Mouse (Mus musculus) lung, embryonic 16.5 days (tissue): ENCODE results near the gene Cic. TPM values are rescaled to one million over a fixed set of nuclear protein-coding genes. Genes with fewer than 3 reads are reported as not detected.
A peak's percentile ranks its signal among the peaks of the same experiment; 100 is the strongest.

ENCODE experiments used
- ATAC-seq: fragments of 200-750 bp; cut with Nextera tagmentation; 2 replicates; pipeline ENCODE4 v1.8.0; 2017; ENCODE audit warnings: low read depth, mild to moderate bottlenecking, moderate library complexity
- H3K27ac ChIP-seq: fragments of 300-500 bp; sonication (generic); 2 replicates; pipeline ENCODE4 v1.5.1; 2014; ENCODE audit warnings: mild to moderate bottlenecking, control low read depth, low read length
- H3K27me3 ChIP-seq: fragments of 300-500 bp; sonication (generic); 2 replicates; pipeline ENCODE4 v1.6.1; 2014; ENCODE audit warnings: low read depth, low read length, mixed read lengths; ENCODE audit not compliant: control insufficient read depth, insufficient read depth
- H3K36me3 ChIP-seq: fragments of 300-500 bp; sonication (generic); 2 replicates; pipeline ENCODE4 v1.6.1; 2014; ENCODE audit warnings: low read length; ENCODE audit not compliant: control insufficient read depth, insufficient read depth
- H3K4me1 ChIP-seq: fragments of 300-500 bp; sonication (generic); replicated peaks from 2 replicates; pipeline ENCODE4 v1.6.1; 2014; ENCODE audit warnings: low read length, mixed read lengths; ENCODE audit not compliant: control insufficient read depth, insufficient read depth
- H3K4me2 ChIP-seq: fragments of 300-500 bp; sonication (generic); 2 replicates; pipeline ENCODE4 v1.6.1; 2014; ENCODE audit warnings: low read depth, low read length, control low read depth
- H3K4me3 ChIP-seq: fragments of 300-500 bp; sonication (generic); 2 replicates; pipeline ENCODE4 v1.5.1; 2014; ENCODE audit warnings: mild to moderate bottlenecking, low read length, control low read depth
- H3K9ac ChIP-seq: fragments of 300-500 bp; sonication (generic); 2 replicates; pipeline ENCODE4 v1.6.1; 2014; ENCODE audit warnings: low read length, control low read depth
- H3K9me3 ChIP-seq: fragments of 300-500 bp; sonication (generic); 2 replicates; pipeline ENCODE4 v1.6.1; 2016; ENCODE audit warnings: low read length; ENCODE audit not compliant: control insufficient read depth
- WGBS: fragments of 180-500 bp; shearing (Covaris S2); extraction: QIAGEN DNeasy Blood & Tissue Kit; methylation state at CpG from one replicate; pipeline ENCODE4 v1.1.7; 2014; 5-methylcytosine and 5-hydroxymethylcytosine counted together
- polyA plus RNA-seq: library from polyadenylated mRNA; unstranded; fragments of >200 nt; fragmentation: Nextera tagmentation; extraction: Ambion mirVana; gene quantifications from 2 replicates; pipeline ENCODE4 v1.2.1, GENCODE M21; 2015

Cic gene
- polyA plus RNA-seq, 1 experiment from 2014 or later, result 23.5 TPM

DNA sequence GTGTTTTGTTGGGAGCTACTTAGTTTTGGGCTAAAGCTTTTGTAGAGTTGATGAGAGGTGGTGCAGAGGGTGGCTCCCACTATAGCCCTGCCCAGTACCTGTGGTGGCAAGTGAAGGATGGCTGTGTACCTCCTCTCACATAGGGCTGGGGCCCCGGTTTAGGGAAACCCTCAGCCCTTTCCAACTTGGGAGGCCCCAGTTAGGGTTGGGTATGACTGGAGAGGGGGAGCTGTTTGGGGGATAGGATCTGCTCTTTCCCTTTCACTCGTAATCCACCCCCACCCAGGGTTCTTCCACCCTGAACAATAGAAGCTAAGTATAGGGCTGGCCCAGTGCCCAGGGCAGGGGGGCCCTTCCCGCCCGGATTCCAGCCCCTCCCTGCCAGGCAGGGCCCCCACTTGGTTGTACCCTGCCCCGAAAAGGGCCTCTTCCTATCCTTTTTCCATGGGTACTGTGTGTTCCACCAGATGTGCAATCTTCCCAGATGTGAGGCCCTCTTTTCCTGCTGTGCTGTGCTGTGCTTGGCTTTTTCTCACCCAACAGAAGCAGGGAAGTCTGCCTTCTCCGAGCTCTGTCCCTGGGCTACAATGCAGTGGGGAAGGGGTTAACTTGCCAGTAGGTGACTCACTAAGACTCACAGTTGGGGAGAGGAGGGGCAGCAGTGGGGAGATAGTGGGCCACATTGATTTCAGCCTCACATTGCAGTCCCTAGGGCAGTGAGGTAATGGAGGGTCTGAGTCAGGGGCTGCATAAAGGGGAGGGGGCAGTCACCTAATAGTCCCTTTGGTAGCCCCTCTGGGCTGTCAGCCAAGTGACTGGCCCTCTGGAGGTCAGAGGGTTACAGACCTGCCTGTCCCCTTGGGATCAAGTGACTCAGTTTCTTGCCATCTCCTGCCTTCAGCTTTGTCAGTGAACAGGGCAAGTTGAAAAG, 12.6 kb downstream of the Cic start:
- Histone ChIP-seq H3K9ac (peak overlapping the region; percentile 79), H3K4me1 (peaks cover 54% of the 10 kb centered on the region), H3K27ac (peak overlapping the region; percentile 99), H3K9me3 (no peaks in the 10 kb centered on the region), H3K36me3 (peaks cover 4% of the 10 kb centered on the region), H3K4me3 (peak overlapping the region; percentile 66), H3K4me2 (peak overlapping the region; percentile 90), H3K27me3 (no peaks in the 10 kb centered on the region)
- 0% methylated on average over 6 of the region's 6 CpGs for WGBS
- peak; percentile 2 for ATAC-seq

DNA sequence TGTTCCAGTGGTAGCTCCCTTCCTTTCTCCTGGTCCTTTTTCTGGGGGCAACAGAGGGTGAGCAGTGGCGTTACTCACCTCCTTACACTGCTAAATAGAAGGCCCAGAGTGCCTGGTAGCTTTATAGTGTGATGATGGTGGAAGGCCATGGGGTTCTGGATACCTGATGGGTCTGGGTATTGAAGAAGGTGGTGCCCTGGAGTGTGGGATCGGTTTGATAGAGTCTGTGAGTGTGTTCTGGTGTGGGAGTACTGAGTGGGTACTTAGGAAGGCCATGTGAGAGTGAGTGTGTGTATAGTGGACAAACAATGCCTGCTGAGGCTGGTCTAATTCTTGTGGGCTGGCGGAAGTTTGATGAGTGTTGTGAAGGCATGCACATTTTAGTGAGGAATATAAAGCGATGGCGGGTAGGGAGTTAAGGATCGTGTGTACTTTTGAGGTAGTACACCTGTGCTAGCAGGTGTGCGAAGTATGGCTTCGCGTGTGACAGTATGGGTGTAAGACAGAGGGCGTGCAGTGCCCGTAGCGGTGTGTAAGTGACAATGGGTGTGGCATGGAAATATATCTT, 13.7 kb downstream of the Cic start:
- Histone ChIP-seq H3K4me1 (peaks cover 49% of the 10 kb centered on the region), H3K27ac (peak overlapping the region; percentile 99), H3K9me3 (no peaks in the 10 kb centered on the region), H3K36me3 (peaks cover 14% of the 10 kb centered on the region), H3K4me2 (peak overlapping the region; percentile 90), H3K9ac (peak overlapping the region; percentile 79), H3K27me3 (no peaks in the 10 kb centered on the region), H3K4me3 (peak overlapping the region; percentile 36)
- 10% methylated on average over 12 of the region's 12 CpGs for WGBS
- ATAC-seq, result no peak

DNA sequence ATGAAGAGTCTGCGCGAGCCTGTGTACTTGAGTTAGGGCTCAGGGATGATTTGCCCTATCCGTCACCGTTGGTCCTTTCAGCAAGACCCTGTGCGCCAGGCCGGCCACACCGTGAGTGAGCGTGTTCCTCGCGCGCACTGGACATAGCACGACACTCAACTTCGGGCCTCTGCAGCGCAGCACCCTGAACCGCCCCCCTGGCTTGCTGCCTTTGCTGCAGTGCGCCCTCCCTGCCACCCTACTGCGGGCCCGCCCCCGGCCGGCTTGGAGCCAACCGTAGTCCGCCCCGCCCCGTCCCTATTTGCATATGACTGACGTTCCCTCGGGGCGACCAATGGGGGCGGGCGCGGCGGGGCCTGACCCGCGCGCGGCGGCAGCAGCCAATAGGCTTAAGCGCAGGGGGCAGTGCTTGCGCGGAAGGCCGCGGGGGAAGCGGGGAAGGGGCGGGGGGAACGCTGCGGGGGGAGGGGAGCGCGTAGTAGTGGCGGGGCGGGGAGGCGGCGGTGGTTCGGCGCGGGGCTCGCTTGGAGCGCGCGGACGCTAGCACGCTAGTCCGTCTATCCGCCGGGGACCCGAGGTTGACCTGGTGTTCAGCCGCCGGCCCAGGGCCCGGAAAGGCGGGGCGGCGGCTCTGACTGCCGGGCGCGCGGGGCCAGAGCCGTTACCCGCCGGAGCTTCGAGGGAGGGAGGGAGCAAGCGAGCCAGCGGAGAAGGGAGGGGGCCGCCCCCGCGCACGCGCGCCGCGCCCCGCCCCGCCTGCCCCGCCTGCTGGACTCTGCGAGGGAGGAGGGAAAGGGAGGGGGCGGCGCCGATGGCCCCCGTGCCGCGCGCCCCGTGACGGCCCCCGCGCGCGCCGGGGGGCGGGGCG, 14.5 kb downstream of the Cic start:
- Histone ChIP-seq H3K27ac (peak overlapping the region; percentile 99), H3K9ac (peak overlapping the region; percentile 82), H3K36me3 (peaks cover 21% of the 10 kb centered on the region), H3K27me3 (no peaks in the 10 kb centered on the region), H3K4me1 (peaks cover 45% of the 10 kb centered on the region), H3K4me2 (peak overlapping the region; percentile 92), H3K9me3 (no peaks in the 10 kb centered on the region), H3K4me3 (peak overlapping the region; percentile 82)
- peak; percentile 80 for ATAC-seq
- WGBS, result under 1% methylated on average over 67 of the region's 108 CpGs

DNA sequence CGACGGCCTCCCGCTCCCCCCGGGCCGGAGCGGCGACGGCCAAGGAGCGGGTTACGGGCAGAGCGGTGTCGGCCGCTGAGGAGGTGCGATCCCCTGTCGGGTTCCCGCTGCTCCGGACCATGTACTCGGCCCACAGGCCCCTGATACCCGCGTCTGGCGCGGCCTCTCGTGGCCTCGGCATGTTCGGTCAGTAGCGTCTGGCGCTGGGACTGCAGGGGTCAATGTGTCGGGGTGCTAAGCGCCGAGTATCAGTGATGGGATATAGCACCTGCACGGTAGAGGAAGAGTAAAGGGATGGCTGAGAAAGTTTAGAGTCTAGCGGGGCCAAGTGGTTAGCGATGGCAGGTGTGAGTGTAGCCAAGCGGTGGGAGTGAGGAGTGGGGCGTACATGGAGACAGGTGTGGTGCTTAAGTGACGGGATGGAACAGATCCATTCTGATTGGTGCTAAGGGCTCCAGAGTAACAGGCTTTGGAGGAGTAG, 15.3 kb downstream of the Cic start:
- Histone ChIP-seq H3K27me3 (no peaks in the 10 kb centered on the region), H3K4me3 (peak overlapping the region; percentile 82), H3K4me2 (peak overlapping the region; percentile 92), H3K9me3 (no peaks in the 10 kb centered on the region), H3K9ac (peak overlapping the region; percentile 82), H3K4me1 (peaks cover 40% of the 10 kb centered on the region), H3K27ac (peak overlapping the region; percentile 98), H3K36me3 (peaks cover 29% of the 10 kb centered on the region)
- no peak for ATAC-seq
- WGBS, result under 1% methylated on average over 27 of the region's 36 CpGs

DNA sequence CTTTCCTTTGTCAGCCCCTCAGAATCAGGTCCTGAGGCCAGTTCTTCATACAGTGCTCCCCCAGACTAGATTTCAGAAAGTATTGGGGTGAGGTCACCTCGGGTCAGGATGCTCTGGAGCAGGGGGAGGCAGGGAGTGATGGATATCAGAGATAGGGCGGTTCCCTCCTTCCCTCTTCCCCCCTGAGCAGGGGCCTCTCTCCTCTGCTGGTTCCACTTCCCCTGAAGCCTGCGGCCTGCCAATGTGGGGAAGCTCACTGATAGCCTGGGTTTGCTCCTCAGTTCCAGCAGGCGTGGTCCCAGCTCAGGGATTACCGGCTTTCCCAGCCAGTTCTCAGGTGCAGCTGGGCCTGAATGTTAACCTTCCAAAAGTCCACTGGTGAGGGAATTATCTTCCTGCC, 16.1 kb downstream of the Cic start:
- H3K4me2 ChIP-seq, result peak overlapping the region; percentile 92
- WGBS, result 7% methylated on average over 5 of the region's 5 CpGs
- H3K36me3 ChIP-seq, result peaks cover 37% of the 10 kb centered on the region
- peak overlapping the region; percentile 98 for H3K27ac ChIP-seq
- H3K9ac ChIP-seq, result peak overlapping the region; percentile 82
- H3K9me3 ChIP-seq, result no peaks in the 10 kb centered on the region
- peaks cover 38% of the 10 kb centered on the region for H3K4me1 ChIP-seq
- H3K27me3 ChIP-seq, result no peaks in the 10 kb centered on the region
- no peak for ATAC-seq
- H3K4me3 ChIP-seq, result peak overlapping the region; percentile 82

DNA sequence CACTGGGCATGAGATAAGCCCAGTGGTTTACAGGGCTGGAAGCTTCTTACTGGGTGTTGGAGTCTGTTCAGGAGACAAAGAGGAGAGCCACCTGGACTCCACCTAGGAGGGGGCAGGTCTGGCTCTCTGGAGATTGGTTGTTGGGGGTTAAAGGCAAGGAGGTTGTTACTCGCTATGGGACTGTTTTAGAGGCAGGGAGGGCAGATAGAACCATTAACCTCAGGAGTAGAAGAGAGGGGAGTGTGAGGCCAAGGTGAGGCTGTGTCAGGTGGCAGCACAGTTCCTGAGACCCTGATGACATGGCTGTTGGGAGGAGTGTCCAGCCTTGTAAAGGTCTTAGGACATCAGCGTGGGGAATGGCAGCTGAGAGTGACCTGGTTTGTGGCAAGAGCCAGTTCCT, 16.7 kb downstream of the Cic start:
- H3K27ac ChIP-seq, result no peak overlapping the region
- peak overlapping the region; percentile 82 for H3K4me3 ChIP-seq
- WGBS, result 52% methylated on average over 2 of the region's 2 CpGs

DNA sequence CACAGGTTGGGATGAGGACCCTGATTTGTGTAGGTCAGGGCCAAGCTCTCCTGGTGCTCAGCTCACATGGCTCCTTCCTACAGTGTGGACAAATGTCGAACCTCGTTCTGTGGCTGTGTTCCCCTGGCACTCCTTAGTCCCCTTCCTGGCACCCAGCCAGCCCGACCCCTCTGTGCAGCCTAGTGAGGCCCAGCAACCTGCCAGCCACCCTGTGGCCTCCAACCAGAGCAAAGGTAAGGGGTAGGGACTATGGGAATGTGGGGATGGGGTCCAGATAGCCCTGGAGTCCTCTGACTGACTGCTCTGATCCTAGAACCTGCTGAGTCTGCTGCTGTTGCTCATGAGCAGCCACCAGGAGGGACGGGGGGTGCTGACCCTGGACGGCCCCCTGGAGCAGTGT, 17.3 kb downstream of the Cic start:
- 59% methylated on average over 5 of the region's 5 CpGs for WGBS
- Histone ChIP-seq H3K27ac (no peak overlapping the region), H3K9ac (0 out of 2 replicates have a peak overlapping the region, but pooled peaks have one; percentile 32), H3K27me3 (no peaks in the 10 kb centered on the region), H3K4me3 (no peak overlapping the region), H3K4me2 (no peak overlapping the region), H3K4me1 (peaks cover 37% of the 10 kb centered on the region), H3K36me3 (peaks cover 49% of the 10 kb centered on the region), H3K9me3 (no peaks in the 10 kb centered on the region)
- no peak for ATAC-seq

More for the DNA sequence above, 16.7 kb downstream of the Cic start:
- Histone ChIP-seq H3K9me3 (no peaks in the 10 kb centered on the region), H3K4me1 (peaks cover 38% of the 10 kb centered on the region), H3K9ac (peak overlapping the region; percentile 82; the same call in 1 of the 2 replicates), H3K27me3 (no peaks in the 10 kb centered on the region), H3K36me3 (peaks cover 43% of the 10 kb centered on the region), H3K4me2 (peak overlapping the region; percentile 92)
- no peak for ATAC-seq

DNA sequence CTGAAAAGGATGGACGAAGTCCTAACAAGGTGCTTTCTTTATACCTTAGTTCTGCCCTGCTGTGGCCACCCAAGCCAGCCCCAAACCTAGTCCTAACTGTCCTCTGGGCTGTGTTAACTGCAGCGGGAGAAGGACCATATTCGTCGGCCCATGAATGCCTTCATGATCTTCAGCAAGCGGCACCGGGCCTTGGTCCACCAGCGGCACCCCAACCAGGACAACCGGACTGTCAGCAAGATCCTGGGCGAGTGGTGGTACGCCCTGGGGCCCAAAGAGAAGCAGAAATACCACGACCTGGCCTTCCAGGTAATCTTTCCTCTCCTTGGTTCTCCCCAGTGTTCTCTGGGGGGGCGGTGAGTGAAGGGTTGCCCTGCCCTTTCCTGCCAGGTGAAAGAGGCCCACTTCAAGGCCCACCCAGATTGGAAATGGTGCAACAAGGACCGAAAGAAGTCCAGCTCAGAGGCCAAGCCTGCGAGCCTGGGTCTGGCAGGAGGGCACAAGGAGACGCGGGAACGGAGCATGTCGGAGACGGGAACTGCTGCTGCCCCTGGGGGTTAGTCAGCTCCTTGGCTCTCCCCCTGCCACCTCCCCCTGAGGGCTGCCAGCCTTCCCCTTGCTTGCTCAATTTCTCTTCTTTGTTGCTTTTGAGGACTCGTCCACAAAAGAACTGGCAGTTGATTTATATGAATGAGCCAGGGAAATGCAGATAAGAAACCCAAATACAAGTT, 18.2 kb downstream of the Cic start:
- no peak overlapping the region for H3K9ac ChIP-seq
- WGBS, result 83% methylated on average over 20 of the region's 20 CpGs
- H3K4me2 ChIP-seq, result no peak overlapping the region
- no peak overlapping the region for H3K27ac ChIP-seq
- peaks cover 58% of the 10 kb centered on the region for H3K36me3 ChIP-seq
- H3K27me3 ChIP-seq, result no peaks in the 10 kb centered on the region
- H3K4me3 ChIP-seq, result no peak overlapping the region
- peaks cover 28% of the 10 kb centered on the region for H3K4me1 ChIP-seq
- no peaks in the 10 kb centered on the region for H3K9me3 ChIP-seq
- ATAC-seq, result no peak
